Mouse (Mus musculus): Measurements from ENCODE around the gene Gm11569. TPM values are rescaled to one million over a fixed set of nuclear protein-coding genes. Genes with fewer than 3 reads are reported as not detected.
"Not testable (repeated sequence)": the region's sequence is repeated elsewhere in the genome, so short reads cannot be mapped to it uniquely, and the experiment has no call there.

The Gm11569 gene
- polyA plus RNA-seq, 1 experiment: not detected

- no peak for TF ChIP-seq REST (IDR thresholded peaks at IDR 0.05; ENCODE audit: insufficient read depth, insufficient read length)
- TF ChIP-seq TCF3 (IDR thresholded peaks at IDR 0.05; ENCODE audit: insufficient read length, low read depth): no peak
- TF ChIP-seq TCF12 (IDR thresholded peaks at IDR 0.05; ENCODE audit: insufficient read depth, poor library complexity, severe bottlenecking): no peak
- no peak for TF ChIP-seq MYOG (IDR thresholded peaks at IDR 0.05; ENCODE audit: control insufficient read depth in 1 of 3, insufficient read depth in 1 of 3, insufficient read length in 2 of 3, low read depth in 2 of 3)
- TF ChIP-seq USF1 (IDR thresholded peaks at IDR 0.05; ENCODE audit: low read depth): no peak
- H3ac ChIP-seq (ENCODE audit: control insufficient read depth, insufficient read length): no peak within 1 kb of the TSS
- no peak within 1 kb of the TSS for H3K4me3 ChIP-seq
- H3K4me2 ChIP-seq (ENCODE audit: low read depth): no peak within 1 kb of the TSS
- H3K36me3 ChIP-seq (ENCODE audit: control insufficient read depth, insufficient read depth): no peaks in the 10 kb centered on the region
- no peaks in the 10 kb centered on the region for H3K79me2 ChIP-seq (ENCODE audit: control insufficient read depth, insufficient read depth)
- peaks cover 4% of the 10 kb centered on the region for H3K27me3 ChIP-seq (ENCODE audit: control insufficient read depth, insufficient read depth, insufficient read length)
Measured at GRCm38 (mm10) chr11:99793367-99793766, 5.4 kb downstream of the Gm11569 start, which contains the start of gene Gm11596. Gene Gm11596, minus strand, starts transcription at chr11:99793467.

- H3ac ChIP-seq (ENCODE audit: control insufficient read depth, insufficient read length); H3K79me2 ChIP-seq (ENCODE audit: control insufficient read depth, insufficient read depth); H3K36me3 ChIP-seq (ENCODE audit: control insufficient read depth, insufficient read depth); H3K27me3 ChIP-seq (ENCODE audit: control insufficient read depth, insufficient read depth, insufficient read length); H3K4me2 ChIP-seq (ENCODE audit: low read depth); H3K4me3 ChIP-seq: not testable (repeated sequence)
Measured at GRCm38 (mm10) chr11:99784900-99785299, 13.8 kb downstream of the Gm11569 start, which contains the start of gene Krtap4-9. Gene Krtap4-9, plus strand, starts transcription at chr11:99785200.

- TF ChIP-seq CEBPB (IDR thresholded peaks at IDR 0.05; ENCODE audit: insufficient read depth, poor library complexity, severe bottlenecking) (no peak), E2F4 (IDR thresholded peaks at IDR 0.05; ENCODE audit: insufficient read depth) (no peak), SRF (IDR thresholded peaks at IDR 0.05; ENCODE audit: control insufficient read depth, insufficient read length, low read depth) (no peak), POLR2AphosphoS2 (IDR thresholded peaks at IDR 0.05; ENCODE audit: insufficient read length, low read depth) (no peak), MAX (IDR thresholded peaks at IDR 0.05; ENCODE audit: low read depth) (no peak), MYOD1 (IDR thresholded peaks at IDR 0.05; ENCODE audit: control insufficient read depth in 1 of 3, insufficient read length in 2 of 3, low read depth in 2 of 3) (no peak), POLR2A (IDR thresholded peaks at IDR 0.05; ENCODE audit: insufficient read length, low read depth) (no peak), TCF12 (IDR thresholded peaks at IDR 0.05; ENCODE audit: insufficient read depth, poor library complexity, severe bottlenecking) (no peak), USF1 (IDR thresholded peaks at IDR 0.05; ENCODE audit: low read depth) (no peak), REST (IDR thresholded peaks at IDR 0.05; ENCODE audit: insufficient read depth, insufficient read length) (no peak), MYOG (IDR thresholded peaks at IDR 0.05; ENCODE audit: control insufficient read depth in 1 of 3, insufficient read depth in 1 of 3, insufficient read length in 2 of 3, low read depth in 2 of 3) (no peak), TCF3 (IDR thresholded peaks at IDR 0.05; ENCODE audit: insufficient read length, low read depth) (no peak)
- no peaks in the 10 kb centered on the region for H3K79me2 ChIP-seq (ENCODE audit: control insufficient read depth, insufficient read depth)
Measured at GRCm38 (mm10) chr11:99780604-99781003, 18.1 kb downstream of the Gm11569 start, which contains the start of gene Krtap4-8. Gene Krtap4-8, minus strand, starts transcription at chr11:99780704.

GRCm38 (mm10) chr11:99778401-99778800 is 20.3 kb downstream of the Gm11569 start:
- Histone ChIP-seq H3K4me2 (ENCODE audit: low read depth) (no peak overlapping the region), H3ac (ENCODE audit: control insufficient read depth, insufficient read length) (no peak overlapping the region), H3K79me2 (ENCODE audit: control insufficient read depth, insufficient read depth) (no peaks in the 10 kb centered on the region), H3K36me3 (ENCODE audit: control insufficient read depth, insufficient read depth) (no peaks in the 10 kb centered on the region), H3K4me3 (no peak overlapping the region), H3K27me3 (ENCODE audit: control insufficient read depth, insufficient read depth, insufficient read length) (no peaks in the 10 kb centered on the region)
- no peak for TF ChIP-seq POLR2A (IDR thresholded peaks at IDR 0.05; ENCODE audit: insufficient read length, low read depth)
- no peak for TF ChIP-seq E2F4 (IDR thresholded peaks at IDR 0.05; ENCODE audit: insufficient read depth)
- no peak for TF ChIP-seq POLR2AphosphoS2 (IDR thresholded peaks at IDR 0.05; ENCODE audit: insufficient read length, low read depth)
- TF ChIP-seq MAX (IDR thresholded peaks at IDR 0.05; ENCODE audit: low read depth): no peak
- no peak for TF ChIP-seq CEBPB (IDR thresholded peaks at IDR 0.05; ENCODE audit: insufficient read depth, poor library complexity, severe bottlenecking)
- no peak for TF ChIP-seq USF1 (IDR thresholded peaks at IDR 0.05; ENCODE audit: low read depth)
- no peak for TF ChIP-seq SRF (IDR thresholded peaks at IDR 0.05; ENCODE audit: control insufficient read depth, insufficient read length, low read depth)
- no peak for TF ChIP-seq MYOG (IDR thresholded peaks at IDR 0.05; ENCODE audit: control insufficient read depth in 1 of 3, insufficient read depth in 1 of 3, insufficient read length in 2 of 3, low read depth in 2 of 3)

More at GRCm38 (mm10) chr11:99780604-99781003, 18.1 kb downstream of the Gm11569 start, which contains the start of gene Krtap4-8:
- Histone ChIP-seq H3K4me3 (no peak within 1 kb of the TSS), H3ac (ENCODE audit: control insufficient read depth, insufficient read length) (no peak within 1 kb of the TSS), H3K27me3 (ENCODE audit: control insufficient read depth, insufficient read depth, insufficient read length) (no peaks in the 10 kb centered on the region), H3K36me3 (ENCODE audit: control insufficient read depth, insufficient read depth) (no peaks in the 10 kb centered on the region), H3K4me2 (ENCODE audit: low read depth) (no peak within 1 kb of the TSS)

GRCm38 (mm10) chr11:99772813-99773212 is 25.9 kb downstream of the Gm11569 start, which contains the start of gene Gm11595:
Gene Gm11595, minus strand, starts transcription at chr11:99772913.
- H3K4me2 ChIP-seq (ENCODE audit: low read depth); H3K27me3 ChIP-seq (ENCODE audit: control insufficient read depth, insufficient read depth, insufficient read length); H3ac ChIP-seq (ENCODE audit: control insufficient read depth, insufficient read length); H3K4me3 ChIP-seq; H3K79me2 ChIP-seq (ENCODE audit: control insufficient read depth, insufficient read depth); H3K36me3 ChIP-seq (ENCODE audit: control insufficient read depth, insufficient read depth): not testable (repeated sequence)

GRCm38 (mm10) chr11:99768410-99768809 is 30.3 kb downstream of the Gm11569 start:
- Histone ChIP-seq H3ac (ENCODE audit: control insufficient read depth, insufficient read length) (no peak overlapping the region), H3K4me2 (ENCODE audit: low read depth) (no peak overlapping the region), H3K4me3 (no peak overlapping the region), H3K79me2 (ENCODE audit: control insufficient read depth, insufficient read depth) (no peaks in the 10 kb centered on the region), H3K27me3 (ENCODE audit: control insufficient read depth, insufficient read depth, insufficient read length) (peaks cover 5% of the 10 kb centered on the region), H3K36me3 (ENCODE audit: control insufficient read depth, insufficient read depth) (no peaks in the 10 kb centered on the region)
- TF ChIP-seq TCF3 (IDR thresholded peaks at IDR 0.05; ENCODE audit: insufficient read length, low read depth): no peak
- no peak for TF ChIP-seq E2F4 (IDR thresholded peaks at IDR 0.05; ENCODE audit: insufficient read depth)
- TF ChIP-seq MYOG (IDR thresholded peaks at IDR 0.05; ENCODE audit: control insufficient read depth in 1 of 3, insufficient read depth in 1 of 3, insufficient read length in 2 of 3, low read depth in 2 of 3): no peak
- TF ChIP-seq MAX (IDR thresholded peaks at IDR 0.05; ENCODE audit: low read depth): no peak
- no peak for TF ChIP-seq SRF (IDR thresholded peaks at IDR 0.05; ENCODE audit: control insufficient read depth, insufficient read length, low read depth)
- no peak for TF ChIP-seq MYOD1 (IDR thresholded peaks at IDR 0.05; ENCODE audit: control insufficient read depth in 1 of 3, insufficient read length in 2 of 3, low read depth in 2 of 3)
- TF ChIP-seq POLR2A (IDR thresholded peaks at IDR 0.05; ENCODE audit: insufficient read length, low read depth): no peak
- no peak for TF ChIP-seq CEBPB (IDR thresholded peaks at IDR 0.05; ENCODE audit: insufficient read depth, poor library complexity, severe bottlenecking)
- TF ChIP-seq REST (IDR thresholded peaks at IDR 0.05; ENCODE audit: insufficient read depth, insufficient read length): no peak
- TF ChIP-seq TCF12 (IDR thresholded peaks at IDR 0.05; ENCODE audit: insufficient read depth, poor library complexity, severe bottlenecking): no peak
- no peak for TF ChIP-seq USF1 (IDR thresholded peaks at IDR 0.05; ENCODE audit: low read depth)
- TF ChIP-seq POLR2AphosphoS2 (IDR thresholded peaks at IDR 0.05; ENCODE audit: insufficient read length, low read depth): no peak

Measured in myocyte (in vitro differentiated cells).